Mouse (Mus musculus): ENCODE measurements around the gene Cdh26. TPM values are rescaled to one million over a fixed set of nuclear protein-coding genes. Genes with fewer than 3 reads are reported as not detected.

Cdh26 gene
- polyA plus RNA-seq (2014; fragmentation: Illumina TruSeq; extraction: RNeasy Lipid Tissue Mini Kit (QIAGEN cat#74804); ENCODE audit: low read depth, low replicate concordance): 0.24 TPM

DNA sequence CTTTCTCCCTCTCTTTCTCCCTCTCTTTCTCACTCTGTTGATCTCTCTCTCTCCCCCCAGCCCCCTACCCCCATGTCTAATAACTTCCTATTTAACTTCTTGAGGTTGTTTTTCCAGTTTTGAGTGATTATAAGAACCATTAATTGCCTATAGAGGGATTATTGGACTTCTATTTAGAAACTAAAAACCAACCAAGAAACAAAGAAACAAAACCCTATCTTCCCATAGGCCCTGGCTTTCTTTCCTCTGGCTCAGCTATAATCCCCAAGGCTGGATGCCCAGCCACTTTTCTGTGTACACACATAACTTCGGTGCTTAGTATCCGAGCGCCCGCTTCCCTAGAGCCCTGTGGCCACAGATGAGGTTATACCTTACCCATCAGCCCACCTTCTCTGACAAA lies at the start of gene Cdh26:
Cdh26 (plus strand) TSS at position 301 of the 400 bp plus-strand sequence.

DNA sequence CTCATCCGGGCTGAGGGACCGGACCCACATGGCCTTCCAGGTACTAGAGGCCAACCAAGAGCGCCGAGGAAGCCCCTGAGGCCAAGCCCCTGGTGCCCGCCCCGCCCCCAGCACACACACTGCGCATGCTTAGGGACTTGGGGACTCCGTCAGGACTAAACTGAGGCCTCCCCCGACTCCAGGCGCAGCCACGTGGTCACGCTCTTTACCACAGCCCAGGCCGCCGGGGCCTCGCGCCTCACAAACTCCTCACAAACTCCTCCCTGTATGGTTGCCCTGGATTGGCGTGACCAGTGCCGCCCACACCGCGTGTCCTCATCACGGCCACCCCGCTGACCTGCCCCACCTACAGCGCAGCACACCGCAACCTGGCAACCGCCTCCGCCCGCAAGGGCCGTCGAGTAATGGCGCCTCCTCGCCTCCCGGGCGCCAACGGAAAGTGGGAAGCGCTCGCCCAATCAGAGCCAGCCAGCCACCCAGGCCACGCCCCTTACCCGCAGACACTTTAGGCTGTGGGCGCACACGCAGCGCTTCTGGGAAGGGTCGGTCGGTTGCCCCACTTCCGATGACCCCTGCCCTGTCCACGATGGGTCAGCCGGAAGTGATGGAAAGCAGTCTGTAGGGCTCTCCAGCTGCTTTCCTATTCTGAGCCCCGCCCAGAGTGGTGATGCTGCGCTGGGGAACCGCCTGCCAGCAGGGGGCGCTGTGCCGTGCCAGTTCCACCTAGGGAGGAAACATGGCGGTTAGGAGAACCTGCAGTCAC lies 23.1 kb upstream of the Cdh26 start, which contains the start of gene Sycp2:
Sycp2 (minus strand) TSS at position 633 of the 763 bp plus-strand sequence.

DNA sequence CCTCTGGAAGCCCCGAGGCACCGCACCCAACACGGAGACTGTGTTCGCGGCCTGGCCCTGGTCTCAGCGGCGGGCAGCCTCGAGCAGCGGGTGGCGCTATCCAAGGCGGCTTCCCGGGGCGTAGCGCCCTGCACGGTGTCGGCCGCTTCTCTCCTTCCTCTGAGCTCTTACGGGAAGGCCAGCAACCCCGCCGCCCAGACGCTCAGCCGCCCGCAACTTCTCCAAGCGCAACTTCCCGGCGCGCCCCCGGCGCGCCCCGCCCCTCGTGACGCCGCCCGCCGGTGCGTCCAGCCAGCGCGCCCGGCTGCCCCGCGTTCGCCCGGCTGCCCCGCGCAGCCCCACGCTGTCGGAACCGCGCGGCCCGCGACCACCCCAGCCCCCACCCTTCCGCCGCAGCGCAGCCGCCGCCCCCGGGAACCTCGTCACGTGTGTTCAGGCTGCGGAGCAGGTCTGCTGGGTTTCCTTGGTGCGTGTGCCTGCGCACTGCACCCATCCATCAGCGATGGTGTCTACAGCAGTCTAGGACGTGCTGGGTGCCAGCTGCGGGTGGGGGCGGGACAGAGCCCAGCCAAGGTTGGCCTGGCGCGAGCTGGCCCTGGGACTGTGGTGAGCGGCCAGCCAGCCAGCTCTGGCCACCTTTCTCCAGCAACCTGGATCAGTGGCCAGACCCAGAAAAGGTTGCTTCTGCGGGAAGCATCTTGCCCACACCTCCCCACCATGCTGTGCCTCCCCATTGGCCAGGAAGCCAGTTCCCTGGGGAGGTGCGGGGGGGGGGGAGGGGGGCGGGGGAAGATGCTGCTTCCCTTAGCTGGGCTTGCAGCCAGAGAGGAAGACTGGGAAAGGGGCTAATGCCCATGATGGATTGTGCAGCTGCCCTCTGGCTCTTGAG lies 15.8 kb upstream of the Cdh26 start, which contains the start of the genes Ppp1r3d and Fam217b:
Ppp1r3d (minus strand) TSS at position 212 of the 889 bp plus-strand sequence.
Fam217b (plus strand) TSS at position 264 of the 889 bp plus-strand sequence.

Other genes starting within 250 kb of the Cdh26 start
- gene Sycp2, start 22.8 kb upstream of the Cdh26 start, polyA plus RNA-seq (2014; fragmentation: Illumina TruSeq; extraction: RNeasy Lipid Tissue Mini Kit (QIAGEN cat#74804); ENCODE audit: low read depth, low replicate concordance): 1.6 TPM
- 2.9 TPM for gene Ppp1r3d, start 16.1 kb upstream of the Cdh26 start, polyA plus RNA-seq (2014; fragmentation: Illumina TruSeq; extraction: RNeasy Lipid Tissue Mini Kit (QIAGEN cat#74804); ENCODE audit: low read depth, low replicate concordance)
- gene Fam217b, start 16.0 kb upstream of the Cdh26 start, polyA plus RNA-seq (2014; fragmentation: Illumina TruSeq; extraction: RNeasy Lipid Tissue Mini Kit (QIAGEN cat#74804); ENCODE audit: low read depth, low replicate concordance): 4.0 TPM